Mouse (Mus musculus): ENCODE measurements around the gene Fgd4. TPM values are rescaled to one million over a fixed set of nuclear protein-coding genes. Genes with fewer than 3 reads are reported as not detected.

Fgd4 gene
- polyA plus RNA-seq (2014; fragmentation: Illumina TruSeq; extraction: RNeasy Lipid Tissue Mini Kit (QIAGEN cat#74804); ENCODE audit: low read depth, low replicate concordance) = 6.0 TPM

GRCm38 (mm10) chr16:16600461-16600860 is at the start of gene Fgd4:
Gene Fgd4 (minus strand): TSS chr16:16600549.

Other genes starting within 250 kb of the Fgd4 start
- 183 TPM for gene Dnm1l, start 241.6 kb downstream of the Fgd4 start, polyA plus RNA-seq (2014; fragmentation: Illumina TruSeq; extraction: RNeasy Lipid Tissue Mini Kit (QIAGEN cat#74804); ENCODE audit: low read depth, low replicate concordance)
- gene Olfr19, start 75.9 kb upstream of the Fgd4 start, polyA plus RNA-seq (2014; fragmentation: Illumina TruSeq; extraction: RNeasy Lipid Tissue Mini Kit (QIAGEN cat#74804); ENCODE audit: low read depth, low replicate concordance) = 2.2 TPM
- gene Spag6l, start 228.9 kb upstream of the Fgd4 start, polyA plus RNA-seq (2014; fragmentation: Illumina TruSeq; extraction: RNeasy Lipid Tissue Mini Kit (QIAGEN cat#74804); ENCODE audit: low read depth, low replicate concordance) = 352 TPM

All from testis, adult 10 weeks (tissue).